Mouse (Mus musculus) MEL (cell line): Measurements from ENCODE around the gene Ubap1. TPM values are rescaled to one million over a fixed set of nuclear protein-coding genes. Genes with fewer than 3 reads are reported as not detected.

Experiments
- DNase-seq: peaks from one replicate; pipeline ENCODE4 v3.0.0; 2011; ENCODE audit warnings: low read depth, low spot score
- H3K27ac ChIP-seq: 2 replicates; pipeline ENCODE4 v1.5.1; 2012; ENCODE audit warnings: low read depth, mild to moderate bottlenecking, control low read depth, low read length, moderate library complexity; ENCODE audit not compliant: control insufficient read depth
- H3K27me3 ChIP-seq, 2 experiments: fragments of 150-350 bp in 1 of 2; sonication (generic) in 1 of 2; 2 replicates each; pipeline ENCODE4 v1.6.1; 2012; ENCODE audit warnings: low read length in 2 of 2, mild to moderate bottlenecking in 2 of 2, improper control_type of control experiment in 1 of 2, moderate library complexity in 1 of 2; ENCODE audit not compliant: insufficient read depth in 2 of 2, control insufficient read depth in 1 of 2
- H3K36me3 ChIP-seq, 2 experiments: 2 replicates each; pipeline ENCODE4 v1.6.1; 2012 to 2014; ENCODE audit warnings: low read length in 2 of 2, improper control_type of control experiment in 1 of 2, inconsistent platforms in 1 of 2, mild to moderate bottlenecking in 1 of 2; ENCODE audit not compliant: insufficient read depth in 2 of 2, control insufficient read depth in 1 of 2
- H3K4me1 ChIP-seq, 2 experiments: fragments of 150-350 bp in 1 of 2; sonication (generic) in 1 of 2; 2 replicates each; pipeline ENCODE4 v1.6.1; 2012; ENCODE audit warnings: low read length in 2 of 2, improper control_type of control experiment in 1 of 2, mild to moderate bottlenecking in 1 of 2; ENCODE audit not compliant: insufficient read depth in 2 of 2, control insufficient read depth in 1 of 2
- H3K4me3 ChIP-seq, 2 experiments: fragments of 150-350 bp in 1 of 2; sonication (generic) in 1 of 2; 2 replicates each; pipeline ENCODE4 v1.5.1; 2012; ENCODE audit warnings: low read depth in 2 of 2, low read length in 2 of 2, mild to moderate bottlenecking in 2 of 2, moderate library complexity in 2 of 2, control low read depth in 1 of 2, improper control_type of control experiment in 1 of 2; ENCODE audit not compliant: control insufficient read depth in 1 of 2, insufficient read depth in 1 of 2
- H3K79me2 ChIP-seq: 2 replicates; pipeline ENCODE4 v1.6.1; 2012; ENCODE audit warnings: mild to moderate bottlenecking, low read length, moderate library complexity; ENCODE audit not compliant: control insufficient read depth, poor library complexity, insufficient read depth
- H3K9ac ChIP-seq: 2 replicates; pipeline ENCODE4 v1.6.1; 2012; ENCODE audit warnings: low read depth, mild to moderate bottlenecking, control low read depth, low read length, moderate library complexity; ENCODE audit not compliant: control insufficient read depth, poor library complexity, severe bottlenecking
- H3K9me3 ChIP-seq: fragments of 150-350 bp; sonication (generic); replicated peaks from 2 replicates; pipeline ENCODE4 v1.6.1; 2012; ENCODE audit warnings: mild to moderate bottlenecking, low read length, improper control_type of control experiment, moderate library complexity; ENCODE audit not compliant: insufficient read depth
- BHLHE40 ChIP-seq: IDR thresholded peaks from 2 replicates; pipeline ENCODE4 v1.6.1; 2012; ENCODE audit warnings: low read depth, mild to moderate bottlenecking, inconsistent platforms, low read length, improper control_type of control experiment, borderline replicate concordance
- CHD1 ChIP-seq: IDR thresholded peaks from 2 replicates; pipeline ENCODE4 v1.6.1; 2012; ENCODE audit warnings: low read depth, mild to moderate bottlenecking, inconsistent platforms, low read length, improper control_type of control experiment
- CHD2 ChIP-seq: IDR thresholded peaks from 2 replicates; pipeline ENCODE4 v1.6.1; 2011; ENCODE audit warnings: low read length, improper control_type of control experiment
- CTCF ChIP-seq, 3 experiments: IDR thresholded peaks in 2 of 3; conservative IDR thresholded peaks in 1 of 3; 2 replicates each; pipeline ENCODE4 v1.5.1; 2011 to 2012; ENCODE audit warnings: low read length in 3 of 3, low read depth in 2 of 3, mild to moderate bottlenecking in 2 of 3, improper control_type of control experiment in 1 of 3, inconsistent platforms in 1 of 3, mixed read lengths in 1 of 3, moderate library complexity in 1 of 3; ENCODE audit not compliant: control insufficient read depth in 1 of 3, insufficient read depth in 1 of 3, poor library complexity in 1 of 3, severe bottlenecking in 1 of 3
- E2F4 ChIP-seq: IDR thresholded peaks from 2 replicates; pipeline ENCODE4 v1.6.1; 2011; ENCODE audit warnings: low read depth, low read length, improper control_type of control experiment, borderline replicate concordance
- ELF1 ChIP-seq: IDR thresholded peaks from 2 replicates; pipeline ENCODE4 v1.6.1; 2014; ENCODE audit warnings: low read depth, mild to moderate bottlenecking, inconsistent platforms, low read length, improper control_type of control experiment, moderate library complexity
- ETS1 ChIP-seq: IDR thresholded peaks from 2 replicates; pipeline ENCODE4 v1.6.1; 2012; ENCODE audit warnings: low read depth, mild to moderate bottlenecking, inconsistent platforms, low read length, improper control_type of control experiment, moderate library complexity
- HCFC1 ChIP-seq: IDR thresholded peaks from 2 replicates; pipeline ENCODE4 v1.6.1; 2012; ENCODE audit warnings: low read depth, mild to moderate bottlenecking, inconsistent platforms, low read length, improper control_type of control experiment, moderate library complexity
- JUND ChIP-seq: IDR thresholded peaks from 2 replicates; pipeline ENCODE4 v1.6.1; 2011; ENCODE audit warnings: low read depth, mild to moderate bottlenecking, improper control_type of control experiment, low read length
- MAFK ChIP-seq: IDR thresholded peaks from 2 replicates; pipeline ENCODE4 v1.6.1; 2011; ENCODE audit warnings: low read depth, mild to moderate bottlenecking, low read length, improper control_type of control experiment, borderline replicate concordance
- MAX ChIP-seq: IDR thresholded peaks from 2 replicates; pipeline ENCODE4 v1.6.1; 2011; ENCODE audit warnings: low read length, improper control_type of control experiment
- MAZ ChIP-seq: IDR thresholded peaks from 2 replicates; pipeline ENCODE4 v1.6.1; 2012; ENCODE audit warnings: low read depth, mild to moderate bottlenecking, inconsistent platforms, low read length, improper control_type of control experiment
- MXI1 ChIP-seq: IDR thresholded peaks from 2 replicates; pipeline ENCODE4 v1.6.1; 2011; ENCODE audit warnings: mild to moderate bottlenecking, low read depth, low read length, improper control_type of control experiment
- NELFE ChIP-seq: IDR thresholded peaks from 2 replicates; pipeline ENCODE4 v1.6.1; 2011; ENCODE audit warnings: low read depth, low read length, improper control_type of control experiment
- NRF1 ChIP-seq: IDR thresholded peaks from 2 replicates; pipeline ENCODE4 v1.6.1; 2014; ENCODE audit warnings: low read depth, mild to moderate bottlenecking, inconsistent platforms, low read length, improper control_type of control experiment, moderate library complexity; ENCODE audit not compliant: poor library complexity, insufficient read depth, severe bottlenecking
- POLR2A ChIP-seq, 2 experiments: IDR thresholded peaks; 2 replicates each; pipeline ENCODE4 v1.6.1; 2011 to 2012; ENCODE audit warnings: low read length in 2 of 2, mild to moderate bottlenecking in 2 of 2, control low read depth in 1 of 2, improper control_type of control experiment in 1 of 2, low read depth in 1 of 2, moderate library complexity in 1 of 2; ENCODE audit not compliant: control insufficient read depth in 1 of 2, insufficient read depth in 1 of 2, poor library complexity in 1 of 2
- POLR2AphosphoS2 ChIP-seq: IDR thresholded peaks from 2 replicates; pipeline ENCODE4 v1.6.1; 2011; ENCODE audit warnings: low read length, improper control_type of control experiment
- POLR2AphosphoS5 ChIP-seq: IDR thresholded peaks from 2 replicates; pipeline ENCODE4 v1.6.1; 2012; ENCODE audit warnings: low read depth, borderline replicate concordance, mild to moderate bottlenecking, inconsistent platforms, low read length, moderate library complexity, mixed read lengths
- RCOR1 ChIP-seq: IDR thresholded peaks from 2 replicates; pipeline ENCODE4 v1.6.1; 2012; ENCODE audit warnings: low read depth, mild to moderate bottlenecking, inconsistent platforms, low read length, improper control_type of control experiment
- SIN3A ChIP-seq: IDR thresholded peaks from 2 replicates; pipeline ENCODE4 v1.6.1; 2012; ENCODE audit warnings: low read length, improper control_type of control experiment, inconsistent platforms
- SMC3 ChIP-seq: IDR thresholded peaks from 2 replicates; pipeline ENCODE4 v1.6.1; 2011; ENCODE audit warnings: low read depth, low read length, improper control_type of control experiment
- TCF12 ChIP-seq: IDR thresholded peaks from 2 replicates; pipeline ENCODE4 v1.6.1; 2014; ENCODE audit warnings: low read depth, mild to moderate bottlenecking, inconsistent platforms, low read length, improper control_type of control experiment, moderate library complexity
- UBTF ChIP-seq: IDR thresholded peaks from 2 replicates; pipeline ENCODE4 v1.6.1; 2012; ENCODE audit warnings: low read depth, mild to moderate bottlenecking, inconsistent platforms, low read length, improper control_type of control experiment, moderate library complexity, borderline replicate concordance; ENCODE audit not compliant: insufficient read depth
- USF1 ChIP-seq: IDR thresholded peaks from 2 replicates; pipeline ENCODE4 v1.6.1; 2014; ENCODE audit warnings: low read depth, mild to moderate bottlenecking, inconsistent platforms, low read length, improper control_type of control experiment, moderate library complexity
- USF2 ChIP-seq, 2 experiments: IDR thresholded peaks; 2 replicates each; pipeline ENCODE4 v1.6.1; 2011 to 2012; ENCODE audit warnings: improper control_type of control experiment in 2 of 2, low read length in 2 of 2, borderline replicate concordance in 1 of 2, inconsistent platforms in 1 of 2, low read depth in 1 of 2, mild to moderate bottlenecking in 1 of 2; ENCODE audit not compliant: insufficient read depth in 1 of 2
- ZC3H11A ChIP-seq: IDR thresholded peaks from 2 replicates; pipeline ENCODE4 v1.6.1; 2012; ENCODE audit warnings: low read depth, mild to moderate bottlenecking, inconsistent platforms, low read length, improper control_type of control experiment
- ZKSCAN1 ChIP-seq: IDR thresholded peaks from 2 replicates; pipeline ENCODE4 v1.6.1; 2012; ENCODE audit warnings: low read depth, mild to moderate bottlenecking, inconsistent platforms, low read length, improper control_type of control experiment, moderate library complexity
- ZMIZ1 ChIP-seq: IDR thresholded peaks from 2 replicates; pipeline ENCODE4 v1.6.1; 2012; ENCODE audit warnings: low read depth, mild to moderate bottlenecking, inconsistent platforms, low read length, improper control_type of control experiment, moderate library complexity
- polyA plus RNA-seq, 2 experiments: library from polyadenylated mRNA; stranded (reverse) in 1 of 2; unstranded in 1 of 2; fragments of >175 nt in 1 of 2; fragments of >200 nt in 1 of 2; gene quantifications; 2 replicates each; pipeline versions ENCODE4 v1.2.1 to v1.2.4; 2012; ENCODE audit warnings: low replicate concordance in 2 of 2, low read depth in 1 of 2; ENCODE audit not compliant: insufficient read length in 2 of 2, insufficient read depth in 1 of 2, missing spikeins in 1 of 2
- total RNA-seq: library from RNA; depleted of rRNA; stranded (reverse); fragments of 300-350 nt; gene quantifications from 2 replicates; pipeline ENCODE4 v1.2.3, GENCODE M21; 2012; rRNA removed

Gene Ubap1
- total RNA-seq (9.1 and 12.8 TPM in 2 replicates), polyA plus RNA-seq (10 to 100 TPM in 1 of 2 experiments, not detected in 1; 15.7 TPM)

DNA sequence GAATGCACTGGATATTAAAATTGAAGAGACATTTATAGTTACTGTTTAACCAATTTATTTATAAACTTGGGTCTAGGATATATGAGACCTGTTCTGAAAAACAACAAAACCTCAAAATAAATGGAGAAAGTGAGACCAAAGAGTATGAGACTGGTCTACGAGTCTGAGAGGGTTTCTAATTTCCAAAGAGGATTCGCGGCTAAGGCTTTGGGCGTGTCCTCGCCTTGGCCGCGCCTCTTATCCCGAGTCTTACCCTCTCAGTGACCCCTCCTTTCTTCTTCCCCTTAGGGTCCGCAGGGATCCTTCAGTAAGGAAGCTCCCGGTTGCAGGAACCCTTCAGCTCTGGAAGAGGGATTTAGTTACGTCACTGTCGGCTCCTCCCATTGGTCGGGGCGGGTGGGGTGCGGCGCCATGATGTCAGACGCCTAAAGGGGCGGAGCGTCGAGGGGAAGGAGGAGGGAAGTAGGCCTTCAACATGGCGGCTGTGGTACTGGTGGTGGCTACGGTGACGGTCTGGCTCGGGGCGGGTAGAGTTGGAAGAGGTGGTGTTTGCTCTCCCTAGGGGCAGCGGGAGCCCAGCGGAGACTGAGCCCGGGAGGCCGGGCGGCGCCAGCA lies at the start of gene Ubap1:
TSS of gene Ubap1 (plus strand) at position 413 of the 615 bp plus-strand sequence.
- H3K79me2 ChIP-seq, result peaks cover 23% of the 10 kb centered on the region
- TF ChIP-seq CTCF (IDR thresholded peaks at IDR 0.05 in 2 of 3, conservative IDR thresholded peaks at IDR 0.05 in 1 of 3; ENCODE audit: control insufficient read depth in 1 of 3, insufficient read depth in 1 of 3, low read depth in 2 of 3, low read length in 3 of 3, poor library complexity in 1 of 3, severe bottlenecking in 1 of 3), result no peak
- TF ChIP-seq MXI1, result peak; percentile 52
- TF ChIP-seq ZC3H11A, result peak; percentile 34; the same call in 1 of the 2 replicates
- peak; percentile 38; the same call in 1 of the 2 replicates for TF ChIP-seq ELF1
- TF ChIP-seq NELFE, result peak; percentile 77; the same call in 1 of the 2 replicates
- TF ChIP-seq MAZ, result peak; percentile 75
- peak; percentile 56; the same call in 1 of the 2 replicates for TF ChIP-seq RCOR1
- TF ChIP-seq HCFC1, result peak; percentile 75
- peak; percentile 80 to 89 for TF ChIP-seq POLR2A (IDR thresholded peaks at IDR 0.05; ENCODE audit: control insufficient read depth in 1 of 2, insufficient read depth in 1 of 2, low read depth in 1 of 2, low read length in 2 of 2, poor library complexity in 1 of 2)
- TF ChIP-seq POLR2AphosphoS2, result peak; percentile 66; the same call in 1 of the 2 replicates
- TF ChIP-seq BHLHE40, result no peak
- peak; percentile 64 for TF ChIP-seq ETS1
- 0 out of 2 replicates have a peak, but pooled peaks have one; percentile 36 for TF ChIP-seq ZMIZ1
- no peak for TF ChIP-seq MAX
- peak; percentile 79 for TF ChIP-seq SIN3A
- 0 out of 2 replicates have a peak, but pooled peaks have one; percentile 19 for TF ChIP-seq E2F4
- TF ChIP-seq USF2 (IDR thresholded peaks at IDR 0.05; ENCODE audit: borderline replicate concordance in 1 of 2, insufficient read depth in 1 of 2, low read depth in 1 of 2, low read length in 2 of 2), result no peak
- peak; percentile 29; the same call in 1 of the 2 replicates for TF ChIP-seq TCF12
- H3K4me3 ChIP-seq, result peak within 1 kb of the TSS; percentile 76 to 97
- peak within 1 kb of the TSS; percentile 82 for H3K9ac ChIP-seq
- peak; percentile 97 for DNase-seq
- peaks cover 0 to 23% of the 10 kb centered on the region in 2 experiments; a peak in 2 of 4 replicates for H3K36me3 ChIP-seq
- H3K27me3 ChIP-seq, result no peaks in the 10 kb centered on the region
- peak within 1 kb of the TSS; percentile 38 for H3K27ac ChIP-seq
- H3K4me1 ChIP-seq, result peaks cover 6 to 11% of the 10 kb centered on the region in 2 experiments
- H3K9me3 ChIP-seq, result no peaks in the 10 kb centered on the region

DNA sequence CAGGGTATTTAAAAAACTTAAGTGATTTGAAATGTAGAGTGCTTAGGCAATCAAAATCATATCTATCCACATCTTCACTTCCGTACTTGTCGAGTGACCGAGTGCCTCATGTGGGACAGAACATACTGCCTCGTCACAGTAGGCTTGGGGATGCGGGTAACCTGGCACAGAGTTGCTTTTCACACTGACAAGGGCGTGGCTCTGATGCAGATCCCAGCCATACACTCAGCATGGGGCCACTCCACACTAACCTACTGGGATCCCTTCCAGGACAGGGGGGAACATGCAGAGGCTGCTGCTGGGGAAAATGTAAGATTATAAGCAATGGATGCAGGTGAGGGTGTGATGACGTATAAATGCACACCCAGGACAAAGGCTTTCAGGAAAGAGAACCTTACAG lies 45.1 kb upstream of the Ubap1 start:
- H3K9me3 ChIP-seq, result no peaks in the 10 kb centered on the region
- H3K79me2 ChIP-seq, result peaks cover under 1% of the 10 kb centered on the region; the same call in 1 of the 2 replicates
- DNase-seq, result no peak
- H3K27me3 ChIP-seq, result no peaks in the 10 kb centered on the region
- TF ChIP-seq RCOR1, result no peak
- no peak for TF ChIP-seq MAFK
- TF ChIP-seq MAZ, result no peak
- TF ChIP-seq POLR2AphosphoS5, result no peak
- no peak for TF ChIP-seq UBTF
- TF ChIP-seq MXI1, result no peak
- TF ChIP-seq SMC3, result no peak
- TF ChIP-seq NRF1, result no peak
- TF ChIP-seq CHD2, result no peak
- no peak for TF ChIP-seq USF1
- TF ChIP-seq JUND, result no peak
- TF ChIP-seq ZKSCAN1, result no peak
- TF ChIP-seq CHD1, result no peak
- TF ChIP-seq NELFE, result no peak
- peaks cover 0 to 3% of the 10 kb centered on the region in 2 experiments; a peak in 1 of 4 replicates for H3K4me1 ChIP-seq
- no peak overlapping the region for H3K4me3 ChIP-seq
- no peak overlapping the region for H3K27ac ChIP-seq
- H3K9ac ChIP-seq, result no peak overlapping the region
- peaks cover 10 to 26% of the 10 kb centered on the region in 2 experiments for H3K36me3 ChIP-seq
